Mouse (Mus musculus): ENCODE measurements at regions not wholly inside any gene's neighbourhood (a gene's known extent, or its start where the extent isn't known, plus 50 kb on each side); places are given as distances from the start of the nearest gene placed in this dataset.

GRCm38 (mm10) chr15:56604266-56604665 is 873.2 kb downstream of the Slc22a22 start:
- H3K27ac ChIP-seq (replicated peaks; ENCODE audit: low read depth, low read length), result no peak overlapping the region
- H3K4me1 ChIP-seq (ENCODE audit: control insufficient read depth, insufficient read depth, insufficient read length, low read length), result no peaks in the 10 kb centered on the region
- H3K4me3 ChIP-seq (ENCODE audit: insufficient read depth, low read depth, low read length), result no peak overlapping the region

- Histone ChIP-seq H3K27ac (replicated peaks; ENCODE audit: low read depth, low read length) (no peak overlapping the region), H3K4me3 (ENCODE audit: insufficient read depth, low read depth, low read length) (no peak overlapping the region), H3K4me1 (ENCODE audit: control insufficient read depth, insufficient read depth, insufficient read length, low read length) (no peaks in the 10 kb centered on the region)
Measured at GRCm38 (mm10) chr15:56592656-56593055, 884.8 kb downstream of the Slc22a22 start.

GRCm38 (mm10) chr15:56580745-56581515 is 896.5 kb downstream of the Slc22a22 start:
- no peak overlapping the region for H3K27ac ChIP-seq (replicated peaks; ENCODE audit: low read depth, low read length)
- no peak overlapping the region for H3K4me3 ChIP-seq (ENCODE audit: insufficient read depth, low read depth, low read length)

GRCm38 (mm10) chr15:56563192-56563591 is 914.2 kb downstream of the Slc22a22 start:
- Histone ChIP-seq H3K4me1 (ENCODE audit: control insufficient read depth, insufficient read depth, insufficient read length, low read length) (no peaks in the 10 kb centered on the region), H3K27ac (replicated peaks; ENCODE audit: low read depth, low read length) (no peak overlapping the region), H3K4me3 (ENCODE audit: insufficient read depth, low read depth, low read length) (no peak overlapping the region)

More at GRCm38 (mm10) chr15:56580745-56581515, 896.5 kb downstream of the Slc22a22 start:
- H3K4me1 ChIP-seq (ENCODE audit: control insufficient read depth, insufficient read depth, insufficient read length, low read length), result no peaks in the 10 kb centered on the region

GRCm38 (mm10) chr15:56562785-56563184 is 914.6 kb downstream of the Slc22a22 start:
- no peak overlapping the region for H3K4me3 ChIP-seq (ENCODE audit: insufficient read depth, low read depth, low read length)
- H3K4me1 ChIP-seq (ENCODE audit: control insufficient read depth, insufficient read depth, insufficient read length, low read length), result no peaks in the 10 kb centered on the region
- no peak overlapping the region for H3K27ac ChIP-seq (replicated peaks; ENCODE audit: low read depth, low read length)

- no peak overlapping the region for H3K4me3 ChIP-seq (ENCODE audit: insufficient read depth, low read depth, low read length)
- no peak overlapping the region for H3K27ac ChIP-seq (replicated peaks; ENCODE audit: low read depth, low read length)
- no peaks in the 10 kb centered on the region for H3K4me1 ChIP-seq (ENCODE audit: control insufficient read depth, insufficient read depth, insufficient read length, low read length)
Measured at GRCm38 (mm10) chr15:56562143-56562542, 915.3 kb downstream of the Slc22a22 start.

- Histone ChIP-seq H3K4me1 (ENCODE audit: control insufficient read depth, insufficient read depth, insufficient read length, low read length) (no peaks in the 10 kb centered on the region), H3K4me3 (ENCODE audit: insufficient read depth, low read depth, low read length) (no peak overlapping the region), H3K27ac (replicated peaks; ENCODE audit: low read depth, low read length) (no peak overlapping the region)
Measured at GRCm38 (mm10) chr15:56554386-56554785, 923.0 kb downstream of the Slc22a22 start.

- Histone ChIP-seq H3K4me1 (ENCODE audit: control insufficient read depth, insufficient read depth, insufficient read length, low read length) (no peaks in the 10 kb centered on the region), H3K27ac (replicated peaks; ENCODE audit: low read depth, low read length) (no peak overlapping the region), H3K4me3 (ENCODE audit: insufficient read depth, low read depth, low read length) (no peak overlapping the region)
Measured at GRCm38 (mm10) chr15:56553851-56554250, 923.6 kb downstream of the Slc22a22 start.

GRCm38 (mm10) chr15:56531529-56531928 is 945.9 kb downstream of the Slc22a22 start:
- H3K4me1 ChIP-seq (ENCODE audit: control insufficient read depth, insufficient read depth, insufficient read length, low read length), result no peaks in the 10 kb centered on the region
- no peak overlapping the region for H3K27ac ChIP-seq (replicated peaks; ENCODE audit: low read depth, low read length)
- H3K4me3 ChIP-seq (ENCODE audit: insufficient read depth, low read depth, low read length), result no peak overlapping the region

- no peaks in the 10 kb centered on the region for H3K4me1 ChIP-seq (ENCODE audit: control insufficient read depth, insufficient read depth, insufficient read length, low read length)
- H3K27ac ChIP-seq (replicated peaks; ENCODE audit: low read depth, low read length), result no peak overlapping the region
- no peak overlapping the region for H3K4me3 ChIP-seq (ENCODE audit: insufficient read depth, low read depth, low read length)
Measured at GRCm38 (mm10) chr15:56518379-56518778, 959.0 kb downstream of the Slc22a22 start.

GRCm38 (mm10) chr15:56516095-56516494 is 961.3 kb downstream of the Slc22a22 start:
- Histone ChIP-seq H3K4me1 (ENCODE audit: control insufficient read depth, insufficient read depth, insufficient read length, low read length) (no peaks in the 10 kb centered on the region), H3K4me3 (ENCODE audit: insufficient read depth, low read depth, low read length) (no peak overlapping the region), H3K27ac (replicated peaks; ENCODE audit: low read depth, low read length) (no peak overlapping the region)

- Histone ChIP-seq H3K4me3 (ENCODE audit: insufficient read depth, low read depth, low read length) (no peak overlapping the region), H3K4me1 (ENCODE audit: control insufficient read depth, insufficient read depth, insufficient read length, low read length) (no peaks in the 10 kb centered on the region), H3K27ac (replicated peaks; ENCODE audit: low read depth, low read length) (no peak overlapping the region)
Measured at GRCm38 (mm10) chr15:56498774-56499173, 978.7 kb downstream of the Slc22a22 start.

- H3K27ac ChIP-seq (replicated peaks; ENCODE audit: low read depth, low read length), result no peak overlapping the region
- no peak overlapping the region for H3K4me3 ChIP-seq (ENCODE audit: insufficient read depth, low read depth, low read length)
- H3K4me1 ChIP-seq (ENCODE audit: control insufficient read depth, insufficient read depth, insufficient read length, low read length), result no peaks in the 10 kb centered on the region
Measured at GRCm38 (mm10) chr15:56497757-56498156, 979.7 kb downstream of the Slc22a22 start.

GRCm38 (mm10) chr15:56496355-56496754 is 981.1 kb downstream of the Slc22a22 start:
- Histone ChIP-seq H3K27ac (replicated peaks; ENCODE audit: low read depth, low read length) (no peak overlapping the region), H3K4me1 (ENCODE audit: control insufficient read depth, insufficient read depth, insufficient read length, low read length) (no peaks in the 10 kb centered on the region), H3K4me3 (ENCODE audit: insufficient read depth, low read depth, low read length) (no peak overlapping the region)

- Histone ChIP-seq H3K4me3 (ENCODE audit: insufficient read depth, low read depth, low read length) (no peak overlapping the region), H3K27ac (replicated peaks; ENCODE audit: low read depth, low read length) (no peak overlapping the region), H3K4me1 (ENCODE audit: control insufficient read depth, insufficient read depth, insufficient read length, low read length) (no peaks in the 10 kb centered on the region)
Measured at GRCm38 (mm10) chr15:56485931-56486330, 991.5 kb downstream of the Slc22a22 start.

GRCm38 (mm10) chr15:56484693-56485092 is 992.7 kb downstream of the Slc22a22 start:
- no peaks in the 10 kb centered on the region for H3K4me1 ChIP-seq (ENCODE audit: control insufficient read depth, insufficient read depth, insufficient read length, low read length)
- H3K27ac ChIP-seq (replicated peaks; ENCODE audit: low read depth, low read length), result no peak overlapping the region
- no peak overlapping the region for H3K4me3 ChIP-seq (ENCODE audit: insufficient read depth, low read depth, low read length)

All from brown adipose tissue, adult 24 weeks (tissue).